Mouse (Mus musculus): Measurements from ENCODE around the gene Aox2.
"Not testable (repeated sequence)": the region's sequence is repeated elsewhere in the genome, so short reads cannot be mapped to it uniquely, and the experiment has no call there.

Aox2 gene

DNA sequence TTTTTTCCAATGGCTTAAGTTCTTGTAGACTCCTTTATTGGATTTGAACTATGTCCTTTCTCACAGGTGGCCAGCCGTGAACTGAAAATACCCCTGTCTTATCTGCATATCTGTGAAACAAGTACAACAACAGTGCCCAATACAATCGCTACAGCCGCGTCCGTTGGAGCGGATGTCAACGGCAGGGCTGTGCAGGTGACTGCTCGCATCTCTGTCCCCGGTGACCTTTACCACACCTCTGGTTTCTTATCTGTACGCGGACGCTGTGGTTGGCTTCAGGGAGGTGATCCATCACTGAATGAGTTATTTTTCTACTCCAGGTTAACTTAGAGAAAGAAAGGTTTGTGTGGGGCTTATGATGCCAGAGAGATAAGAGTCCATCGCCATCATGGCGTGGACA lies 68.0 kb downstream of the Aox2 start:
- peak; percentile 3 for DNase-seq (ENCODE audit: low read depth)

- DNase-seq (ENCODE audit: low read depth) = no peak
Observed at GRCm38 (mm10) chr1:58348712-58349111, 70.6 kb downstream of the Aox2 start.

- DNase-seq (ENCODE audit: low read depth) = no peak
Observed at GRCm38 (mm10) chr1:58353238-58353893, 75.2 kb downstream of the Aox2 start.

- DNase-seq (ENCODE audit: low read depth) = no peak
Observed at GRCm38 (mm10) chr1:58358958-58359901, 81.1 kb downstream of the Aox2 start.

DNA sequence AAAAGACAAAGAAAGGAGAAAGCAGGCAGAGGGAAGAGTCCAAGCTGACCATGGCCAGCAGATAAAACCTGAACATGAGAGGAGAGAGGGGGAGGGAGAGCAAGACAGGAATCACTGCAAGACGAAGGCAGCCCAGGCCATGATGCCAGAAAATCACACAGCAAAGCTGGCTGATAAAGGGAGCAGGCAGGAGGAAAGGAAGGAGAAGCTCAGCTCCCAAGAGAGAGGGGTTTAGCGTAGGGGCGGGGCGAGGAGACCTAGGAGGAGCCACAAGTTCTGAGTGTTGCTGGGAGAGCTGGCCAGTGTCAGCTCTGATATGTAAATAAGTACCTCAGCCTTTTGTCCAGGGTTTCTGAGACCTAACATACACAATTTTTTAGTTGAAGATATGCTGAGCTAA lies 84.2 kb downstream of the Aox2 start:
- DNase-seq (ENCODE audit: low read depth) = no peak

DNA sequence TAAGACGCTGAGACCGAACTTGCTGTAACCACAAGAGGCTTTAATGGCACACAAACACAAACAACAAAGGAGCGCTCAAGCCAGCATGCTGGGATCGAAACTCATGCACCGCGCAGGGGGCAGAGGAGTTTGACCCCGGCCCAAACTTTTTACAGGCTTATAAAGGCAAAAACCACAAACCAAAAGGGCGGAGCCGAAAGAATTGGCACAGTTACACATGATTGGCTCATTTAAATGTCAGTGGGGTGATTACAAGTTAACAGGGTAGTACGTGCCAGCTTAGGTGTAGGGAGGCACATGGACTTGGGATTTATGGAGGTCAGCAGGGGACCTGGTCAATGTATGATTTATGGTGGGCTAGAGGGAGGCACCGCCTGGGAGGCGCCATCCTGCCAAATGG lies 86.4 kb downstream of the Aox2 start:
- DNase-seq (ENCODE audit: low read depth) = no peak

DNA sequence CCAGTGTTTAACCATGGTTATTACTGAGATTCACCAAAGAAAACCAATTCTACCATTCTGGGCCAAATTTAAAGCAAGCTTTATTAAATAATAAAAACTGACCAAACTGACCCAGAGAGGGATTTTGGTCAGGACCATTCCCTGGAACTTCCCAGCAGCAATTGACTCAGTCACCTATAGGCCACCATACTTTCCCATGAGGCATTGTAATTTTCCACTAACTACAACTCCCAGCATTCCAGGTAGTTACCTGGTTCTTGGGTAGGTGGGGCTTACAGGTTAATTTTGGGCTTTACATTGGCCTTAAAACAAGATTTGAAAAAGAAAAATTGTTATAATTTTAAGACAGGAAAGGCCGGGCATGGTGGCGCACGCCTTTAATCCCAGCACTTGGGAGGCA lies 87.7 kb downstream of the Aox2 start:
- no peak for DNase-seq (ENCODE audit: low read depth)

GRCm38 (mm10) chr1:58366737-58367471 lies 88.8 kb downstream of the Aox2 start:
- DNase-seq (ENCODE audit: low read depth) = no peak

DNA sequence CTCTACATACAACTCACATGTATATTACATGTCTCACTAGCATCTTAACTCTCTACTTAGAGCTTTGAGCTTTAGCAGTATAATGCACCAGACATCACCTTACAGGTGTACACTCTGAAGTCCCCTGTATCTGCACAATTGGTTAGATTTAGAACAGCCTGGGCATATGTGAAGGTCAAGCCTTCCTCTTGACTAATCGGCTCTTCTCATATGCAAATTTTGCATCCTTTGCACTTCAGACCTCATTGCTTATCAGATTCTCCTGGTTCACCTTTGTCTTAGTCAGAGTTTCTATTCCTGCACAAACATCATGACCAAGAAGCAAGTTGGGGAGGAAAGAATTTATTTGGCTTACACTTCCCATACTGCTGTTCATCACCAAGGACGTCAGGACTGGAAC lies 91.6 kb downstream of the Aox2 start:
- no peak for DNase-seq (ENCODE audit: low read depth)

DNA sequence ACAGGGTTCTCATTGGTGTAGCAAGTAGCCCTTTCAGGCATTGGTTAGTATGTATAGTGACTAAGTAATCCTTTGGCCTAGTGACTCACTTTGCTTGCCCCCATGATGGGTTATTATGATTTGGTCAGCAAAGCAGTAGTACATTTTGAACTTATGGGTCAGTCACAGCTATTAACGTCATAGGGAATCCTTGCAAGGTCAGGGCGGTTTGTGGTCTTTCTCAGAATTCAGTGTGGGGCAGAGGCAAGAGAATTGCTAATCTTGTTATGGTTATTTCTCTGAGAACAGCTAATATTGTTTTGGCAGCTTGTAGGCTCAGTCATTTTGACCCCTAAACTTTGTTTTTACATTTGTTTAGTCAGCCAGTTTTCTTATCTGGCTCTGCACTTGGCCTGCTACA lies 96.1 kb downstream of the Aox2 start:
- not testable (repeated sequence) for DNase-seq (ENCODE audit: low read depth)

DNA sequence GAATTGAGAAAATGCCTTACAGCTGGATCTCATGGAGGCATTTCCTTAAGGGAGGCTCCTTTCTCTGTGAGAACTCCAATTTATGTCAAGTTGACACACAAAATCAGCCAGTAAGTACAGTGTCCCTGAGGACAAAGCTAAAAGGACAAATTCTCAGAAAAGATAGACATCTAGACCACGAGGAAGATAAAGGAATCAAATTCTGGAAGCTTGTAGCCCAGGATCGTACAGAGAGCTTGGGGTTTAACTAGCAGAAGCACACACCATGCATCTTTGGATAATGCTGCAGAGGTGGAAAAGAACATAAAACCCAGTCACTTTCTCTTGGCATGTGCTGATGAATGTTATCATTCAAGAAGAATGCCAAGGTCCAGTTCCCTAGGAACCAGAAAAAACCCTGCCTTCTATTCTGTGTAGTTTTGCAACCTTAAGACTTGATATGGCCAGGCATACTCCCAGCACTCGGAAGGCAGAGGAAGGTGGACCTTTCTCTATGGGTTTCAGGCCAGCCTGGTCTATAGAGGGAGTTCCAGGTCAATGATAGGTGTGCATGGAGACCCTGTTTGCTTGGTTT lies 97.5 kb downstream of the Aox2 start:
- DNase-seq (ENCODE audit: low read depth) = no peak

- no peak for DNase-seq (ENCODE audit: low read depth)
Observed at GRCm38 (mm10) chr1:58382586-58383281, 104.6 kb downstream of the Aox2 start.

DNA sequence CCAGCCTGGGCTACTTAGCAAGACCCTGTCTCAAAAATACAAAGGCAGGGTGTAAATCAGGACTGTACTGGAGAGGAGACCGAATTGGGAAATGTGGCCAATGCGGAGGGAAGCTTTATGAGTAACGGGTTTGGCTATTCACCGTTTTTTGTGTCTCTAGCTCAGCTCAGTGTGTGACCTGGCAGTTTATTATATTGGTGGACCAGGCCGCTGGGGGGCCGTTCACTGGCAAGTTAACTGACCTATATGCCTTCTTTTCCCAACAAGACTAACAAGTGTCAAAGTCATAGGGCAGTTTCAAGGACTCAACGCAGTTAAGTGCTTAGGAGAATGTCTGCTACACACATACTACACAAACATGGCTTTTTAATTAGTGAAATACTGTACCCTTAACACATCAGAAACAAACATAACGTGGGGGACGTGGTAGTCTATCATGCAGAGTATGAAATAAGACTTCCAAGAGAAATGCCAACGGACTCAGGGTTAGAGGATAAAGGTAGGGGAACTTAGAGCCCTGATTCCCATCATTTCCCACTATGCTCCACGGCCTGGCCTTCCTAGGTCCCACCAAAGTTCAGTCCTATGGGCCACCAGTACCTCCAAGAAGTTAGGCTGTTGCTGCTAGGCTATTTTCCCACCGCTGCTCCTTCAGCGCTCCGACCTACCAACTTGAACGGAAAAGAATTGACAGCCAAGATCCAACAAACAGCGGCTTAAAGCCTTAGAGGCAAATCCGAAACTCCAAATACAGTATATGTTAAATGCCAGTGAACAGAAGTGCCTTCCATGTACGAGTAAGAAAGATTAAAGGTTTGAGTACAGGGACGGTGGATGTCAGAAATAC lies 113.5 kb downstream of the Aox2 start:
- DNase-seq (ENCODE audit: low read depth) = no peak

- no peak for DNase-seq (ENCODE audit: low read depth)
Observed at GRCm38 (mm10) chr1:58392268-58392651, 114.1 kb downstream of the Aox2 start.

GRCm38 (mm10) chr1:58392652-58393283 lies 114.6 kb downstream of the Aox2 start, which contains the start of gene Bzw1:
Gene Bzw1 (plus strand): TSS chr1:58392898.
- peak; percentile 96 for DNase-seq (ENCODE audit: low read depth)

GRCm38 (mm10) chr1:58393284-58394195 lies 115.4 kb downstream of the Aox2 start:
- DNase-seq (ENCODE audit: low read depth) = peak; percentile 71

GRCm38 (mm10) chr1:58395341-58395740 lies 117.2 kb downstream of the Aox2 start:
- peak; percentile 52 for DNase-seq (ENCODE audit: low read depth)

DNA sequence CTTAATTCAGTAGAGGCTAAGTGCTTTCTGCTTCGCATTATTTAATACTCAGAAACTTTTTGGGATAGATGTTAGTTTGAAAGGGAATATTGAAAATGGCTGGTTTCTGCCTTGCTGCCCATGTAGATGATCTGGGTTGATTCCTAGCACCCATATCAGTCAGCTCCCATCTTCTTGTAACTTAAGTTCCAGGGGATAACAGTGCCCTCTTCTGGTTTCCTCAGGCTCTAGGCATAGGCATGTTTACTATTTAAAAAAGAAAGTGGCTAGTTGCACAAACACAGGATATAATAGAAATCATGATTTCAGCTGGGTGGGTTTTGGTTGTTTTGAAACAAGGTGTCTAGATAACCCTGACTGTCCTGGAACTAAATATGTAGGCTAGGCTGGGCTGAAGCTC lies 118.1 kb downstream of the Aox2 start:
- peak; percentile 47 for DNase-seq (ENCODE audit: low read depth)

DNA sequence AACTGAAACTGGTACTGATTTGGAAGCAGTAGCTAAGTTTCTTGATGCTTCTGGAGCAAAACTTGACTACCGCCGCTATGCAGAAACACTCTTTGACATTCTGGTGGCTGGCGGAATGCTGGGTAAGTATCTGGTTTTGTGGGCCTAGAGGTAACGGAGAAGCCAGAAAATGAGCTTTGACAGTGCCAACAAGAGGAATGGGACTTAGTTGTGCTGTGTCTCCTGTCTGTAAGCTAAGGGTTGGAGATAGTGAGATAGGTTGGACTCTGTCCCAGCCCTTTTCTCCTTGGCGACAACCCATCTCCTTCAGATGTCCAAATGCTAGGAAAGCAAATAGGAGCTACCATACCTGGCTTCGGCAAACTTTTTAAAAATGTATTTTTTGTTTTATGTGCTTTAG lies 119.6 kb downstream of the Aox2 start:
- DNase-seq (ENCODE audit: low read depth) = no peak
